Mouse (Mus musculus) CH12F3 (cell line): Measurements from ENCODE around the gene Eva1c.
"Not testable (repeated sequence)": the region's sequence is repeated elsewhere in the genome, so short reads cannot be mapped to it uniquely, and the experiment has no call there.

Source experiments
- in situ Hi-C: fragments of 300-500 bp; cut with MboI; formaldehyde crosslinking; loops from 2 replicates; pipeline ENCODE4 v1.14.3; 2020; ENCODE audit warnings: low sequenced_read_pairs

The Eva1c gene

DNA sequence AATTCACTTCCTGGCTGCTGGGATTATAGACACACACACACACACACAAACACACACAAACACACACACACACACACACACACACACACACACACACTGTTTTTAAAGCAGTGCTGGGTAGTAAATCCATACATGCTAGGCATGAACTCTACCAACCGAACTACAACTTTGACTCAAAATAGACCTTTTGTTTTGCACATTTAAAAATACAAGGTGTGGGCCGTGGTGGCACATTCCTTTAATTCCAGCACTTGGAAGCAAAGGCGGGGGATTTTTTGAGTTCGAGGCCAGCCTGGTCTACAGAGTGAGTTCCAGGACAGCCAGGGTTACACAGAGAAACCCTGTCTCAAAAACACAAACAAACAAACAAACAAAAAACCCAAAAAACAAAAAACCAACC lies 2.5 kb upstream of the Eva1c start:
- in situ Hi-C loops = not testable (repeated sequence)

DNA sequence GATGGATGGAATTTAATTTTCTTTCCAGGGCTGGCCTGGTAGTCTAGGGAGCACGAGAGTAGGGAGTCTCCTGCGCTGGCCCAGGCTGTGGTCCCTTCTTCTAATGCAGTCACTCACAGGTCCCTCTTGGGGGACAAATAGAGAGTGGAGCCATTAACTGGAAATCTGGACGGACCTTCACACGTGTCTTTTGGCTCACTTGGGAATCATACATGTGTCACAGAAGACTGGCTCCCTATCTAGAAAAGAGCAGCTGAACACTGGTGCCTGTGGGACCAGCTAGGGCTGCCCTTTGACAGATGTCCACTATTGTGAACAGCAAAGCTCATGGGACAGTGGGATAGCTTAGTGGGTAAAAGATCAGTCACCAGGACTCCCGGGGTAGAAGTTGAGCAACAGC lies 478 bp upstream of the Eva1c start:
- in situ Hi-C loops = no loop called here

GRCm38 (mm10) chr16:90827498-90827897 lies 979 bp downstream of the Eva1c start:
- in situ Hi-C loops = no loop called here

DNA sequence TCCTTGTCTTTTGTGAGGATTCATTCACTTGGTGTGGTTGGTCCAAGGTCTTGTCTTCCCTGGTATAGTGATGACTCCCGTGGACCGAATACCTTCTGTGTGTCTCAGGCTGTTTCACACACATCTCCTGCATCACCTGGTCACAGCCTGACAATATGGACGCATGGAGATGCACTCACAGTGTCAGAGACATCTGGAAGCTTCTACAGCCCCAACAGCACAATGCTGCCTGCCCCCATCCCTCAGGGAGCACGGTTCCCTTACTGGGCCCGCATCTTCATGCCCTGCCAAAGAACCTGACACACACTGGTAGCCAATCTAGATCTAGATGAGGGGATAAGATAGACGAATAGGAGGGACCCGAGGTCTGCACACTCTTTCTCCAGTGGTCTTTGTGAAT lies 2.6 kb downstream of the Eva1c start:
- in situ Hi-C loops = no loop called here

DNA sequence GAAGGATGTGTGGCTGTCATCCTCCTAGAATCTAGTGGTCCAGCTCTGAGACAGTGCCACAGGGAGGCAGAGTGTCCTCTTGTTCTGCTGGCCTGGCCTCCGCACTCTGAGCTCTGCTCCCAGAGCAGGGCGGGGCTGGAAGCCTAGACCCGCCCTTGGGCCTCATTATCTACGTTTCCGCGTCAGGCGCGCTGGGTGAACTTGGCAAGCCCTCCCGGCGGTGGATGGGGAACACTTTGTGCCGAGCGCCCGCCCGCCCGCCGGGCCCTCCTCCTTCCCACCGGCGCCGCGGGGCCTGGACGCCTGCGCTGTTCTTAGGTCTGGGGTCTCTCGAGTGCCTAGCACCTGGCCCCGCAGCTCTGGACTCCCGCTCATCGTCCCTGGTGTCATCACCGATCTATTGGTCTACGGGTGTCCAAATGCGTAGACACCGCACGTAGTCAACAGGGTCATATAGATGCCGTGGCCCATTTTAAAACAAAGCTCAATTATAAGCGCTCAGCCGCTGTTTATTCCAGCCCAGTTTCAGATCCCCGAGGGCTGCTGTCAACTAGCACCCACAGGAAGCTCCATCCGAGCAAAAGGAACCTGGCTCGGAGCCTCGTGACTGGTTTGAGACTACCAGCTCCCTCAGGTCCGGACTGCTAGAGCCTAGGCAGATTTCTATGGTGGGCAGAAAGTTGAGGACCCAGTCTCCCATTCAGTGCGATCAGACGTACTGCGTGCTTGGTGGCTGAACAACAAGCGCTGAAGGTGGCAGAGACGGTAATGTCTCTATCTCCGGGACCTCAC lies 3.6 kb downstream of the Eva1c start:
- in situ Hi-C loops = no loop called here

DNA sequence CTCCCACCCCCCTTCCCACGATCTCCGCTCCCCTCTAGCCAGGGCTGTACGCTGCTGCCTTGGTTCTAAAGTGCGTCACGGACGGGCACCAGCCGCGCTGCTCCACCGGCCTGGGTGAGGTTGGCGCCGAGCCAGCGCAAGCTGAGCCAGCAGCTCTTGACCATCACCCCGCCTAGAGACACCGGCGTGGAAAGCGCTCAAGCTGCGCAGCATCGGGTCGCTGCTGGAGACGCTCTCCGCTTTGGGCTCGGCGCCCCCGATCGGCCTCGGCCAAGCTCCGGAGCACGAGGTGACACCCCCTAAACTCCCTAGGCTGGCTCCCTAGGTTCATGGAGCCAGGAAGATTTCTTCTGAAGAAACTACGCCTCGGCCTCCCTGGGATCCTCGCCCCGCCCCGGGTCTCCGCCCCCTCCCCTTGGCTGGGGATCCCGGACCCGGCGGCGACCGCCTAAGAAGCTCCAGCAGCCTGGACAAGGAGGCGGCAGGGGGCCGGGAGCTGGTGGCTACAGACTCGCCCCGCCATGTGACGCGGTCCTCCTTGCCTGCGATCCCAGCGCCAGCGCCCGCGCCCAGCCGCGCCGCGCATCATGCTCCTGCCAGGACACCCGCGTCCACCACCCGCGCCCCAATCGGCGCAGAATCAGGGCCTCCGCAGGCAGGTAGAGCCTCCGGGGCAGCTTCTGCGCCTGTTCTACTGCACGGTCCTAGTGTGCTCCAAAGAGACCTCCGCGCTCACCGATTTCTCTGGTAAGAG lies 4.3 kb downstream of the Eva1c start:
- in situ Hi-C loops = no loop called here

DNA sequence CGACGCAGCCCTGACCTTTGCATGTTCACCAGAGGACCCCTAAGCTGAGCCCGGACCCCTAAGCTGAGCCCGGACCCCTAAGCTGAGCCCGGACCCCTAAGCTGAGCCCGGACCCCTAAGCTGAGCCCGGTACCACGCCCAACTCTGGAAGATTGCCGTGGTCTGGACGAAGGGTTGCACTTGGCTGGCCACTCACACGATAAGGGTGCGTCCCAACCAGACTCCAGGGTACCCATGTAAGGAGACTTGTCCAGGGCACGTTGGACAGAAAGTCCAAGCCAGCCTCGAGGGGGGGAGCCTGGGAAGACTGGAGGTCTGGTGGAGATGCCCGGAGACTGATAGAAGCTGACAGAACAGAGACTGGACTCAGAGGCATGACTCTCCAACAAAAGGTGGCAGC lies 5.2 kb downstream of the Eva1c start:
- in situ Hi-C loops = no loop called here

GRCm38 (mm10) chr16:90832495-90832894 lies 6.0 kb downstream of the Eva1c start:
- in situ Hi-C loops = no loop called here

- in situ Hi-C loops = no loop called here
These were observed 6.7 kb downstream of the Eva1c start for GRCm38 (mm10) chr16:90833041-90833791.

GRCm38 (mm10) chr16:90837431-90837830 lies 10.9 kb downstream of the Eva1c start:
- in situ Hi-C loops = no loop called here

DNA sequence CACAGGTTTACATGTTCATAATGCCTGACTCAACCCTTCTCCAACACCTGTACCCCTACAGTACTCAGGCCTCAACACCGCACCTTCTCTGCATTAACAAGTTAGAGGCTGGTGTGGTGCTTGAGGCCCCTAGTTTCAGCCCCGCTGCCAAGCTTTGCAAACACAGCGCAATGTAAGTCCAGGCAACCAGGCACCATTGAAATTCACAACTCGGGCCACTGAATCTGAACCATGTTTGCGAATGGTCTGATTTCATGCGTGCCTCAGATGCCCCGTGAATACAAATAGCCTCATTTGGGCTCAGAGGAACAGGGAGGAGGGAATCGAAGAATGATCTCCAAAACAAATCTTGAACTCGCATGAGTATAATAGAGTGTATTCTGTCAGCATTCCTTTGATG lies 15.6 kb downstream of the Eva1c start:
- in situ Hi-C loops = no loop called here

DNA sequence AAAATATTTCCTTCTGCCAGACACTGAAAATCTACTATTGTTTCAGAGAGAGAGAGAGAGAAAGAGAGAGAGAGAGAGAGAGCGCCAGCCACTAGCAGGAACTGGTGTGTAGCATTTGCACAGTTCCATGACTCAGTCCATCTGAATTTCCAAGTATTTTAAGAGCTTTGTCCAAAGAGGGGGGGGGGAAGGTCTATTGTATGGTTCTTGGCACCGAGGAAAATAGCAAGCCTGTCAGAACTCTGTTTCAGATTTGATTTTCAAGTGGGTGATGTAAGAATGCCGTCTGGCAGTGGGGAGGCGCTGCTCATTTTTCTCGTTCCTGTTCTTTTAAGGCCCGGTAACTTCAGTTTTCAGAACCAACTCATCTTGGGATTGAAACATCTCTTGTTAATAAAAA lies 18.5 kb downstream of the Eva1c start:
- in situ Hi-C loops = no loop called here

DNA sequence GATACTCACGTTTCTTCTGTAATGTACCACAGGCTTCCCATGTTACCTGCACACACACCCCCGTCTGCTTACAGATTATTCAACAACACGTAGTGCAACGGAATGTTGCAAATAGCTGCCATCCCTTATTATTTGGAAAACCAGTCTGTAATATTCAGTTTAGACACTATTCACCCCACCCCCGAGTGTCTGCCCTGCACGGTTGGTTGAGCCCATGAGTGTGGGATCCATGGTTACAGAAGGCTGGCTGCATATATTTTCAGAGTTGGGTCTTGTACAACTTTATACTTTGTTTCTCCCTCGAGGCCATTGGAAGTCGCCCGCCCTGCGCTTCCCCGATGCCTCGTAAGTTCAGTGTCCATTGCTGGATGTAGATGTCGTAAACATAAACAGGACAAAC lies 19.1 kb downstream of the Eva1c start:
- in situ Hi-C loops = no loop called here

- in situ Hi-C loops = no loop called here
These were observed 22.2 kb downstream of the Eva1c start for GRCm38 (mm10) chr16:90848697-90849096.

DNA sequence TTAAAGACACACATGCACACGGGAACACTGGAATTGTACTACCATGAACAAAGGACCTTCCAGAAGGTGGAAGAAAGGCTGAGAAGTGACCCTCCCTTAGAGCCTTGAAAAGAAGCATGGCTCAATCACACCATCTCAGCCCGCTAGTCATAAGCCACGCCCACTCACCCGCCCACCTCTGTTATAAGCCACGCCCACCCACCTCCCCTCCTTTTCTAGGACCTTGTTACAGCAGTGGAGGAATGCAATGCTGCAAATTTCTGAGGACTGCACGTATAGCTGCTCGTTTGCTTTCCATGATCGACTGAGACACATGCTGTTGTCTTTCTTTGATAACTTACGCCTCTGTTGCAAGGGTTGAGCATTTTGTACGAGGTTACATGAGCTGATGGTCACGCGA lies 22.7 kb downstream of the Eva1c start:
- in situ Hi-C loops = no loop called here

DNA sequence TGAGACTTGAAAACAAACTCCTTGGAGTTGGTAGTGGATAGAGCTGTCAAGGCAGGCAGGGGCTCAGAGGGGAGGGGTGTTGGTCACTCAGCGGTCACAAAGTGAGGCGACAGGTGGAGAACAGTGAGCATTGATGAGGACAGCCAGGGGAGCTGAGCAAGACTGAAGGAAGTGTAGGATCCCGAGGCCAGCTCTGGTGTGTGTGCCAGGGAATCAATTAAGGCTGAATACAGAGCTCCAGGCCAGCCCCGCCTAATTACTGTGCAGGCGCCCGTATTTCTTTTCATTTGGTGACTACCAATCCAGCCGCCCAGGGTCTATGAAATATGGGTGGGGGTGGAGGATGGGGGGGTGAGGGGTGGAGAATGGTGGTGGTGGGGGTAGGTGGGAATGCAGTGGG lies 24.4 kb downstream of the Eva1c start:
- in situ Hi-C loops = no loop called here

DNA sequence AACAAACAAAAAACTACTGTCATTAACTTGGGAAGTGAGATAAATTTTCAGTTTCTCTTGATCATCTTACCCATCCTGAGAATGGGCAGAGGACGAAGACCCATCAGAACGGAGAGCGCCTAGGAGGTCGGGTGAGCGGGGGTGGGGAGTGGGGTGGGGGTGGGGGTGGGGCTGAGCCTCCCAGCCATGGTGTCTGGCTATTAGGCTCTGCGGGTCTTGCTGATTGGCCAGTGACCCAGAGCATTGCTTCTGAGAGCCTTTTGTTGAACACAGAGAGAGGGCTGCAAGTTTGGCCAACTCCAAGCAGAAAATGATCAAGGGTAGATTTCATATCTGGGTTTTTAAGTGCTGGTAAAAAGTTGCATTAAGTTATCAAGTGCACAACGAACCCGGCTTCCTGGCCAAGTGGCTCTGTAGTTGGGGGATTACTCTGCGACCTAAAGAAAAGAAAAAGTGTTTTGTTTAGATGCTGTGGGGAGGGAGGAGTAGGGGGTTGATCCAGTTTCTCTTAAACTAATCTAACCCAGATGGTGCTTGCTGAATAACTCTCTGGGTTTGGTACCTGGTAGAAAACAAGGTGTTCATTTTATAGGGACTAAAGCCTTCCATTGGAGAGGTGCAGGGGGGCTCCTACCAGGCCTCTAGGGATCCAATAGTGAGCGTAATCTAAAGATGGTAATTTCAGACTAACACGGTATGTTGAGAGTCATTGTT lies 25.3 kb downstream of the Eva1c start:
- in situ Hi-C loops = no loop called here

DNA sequence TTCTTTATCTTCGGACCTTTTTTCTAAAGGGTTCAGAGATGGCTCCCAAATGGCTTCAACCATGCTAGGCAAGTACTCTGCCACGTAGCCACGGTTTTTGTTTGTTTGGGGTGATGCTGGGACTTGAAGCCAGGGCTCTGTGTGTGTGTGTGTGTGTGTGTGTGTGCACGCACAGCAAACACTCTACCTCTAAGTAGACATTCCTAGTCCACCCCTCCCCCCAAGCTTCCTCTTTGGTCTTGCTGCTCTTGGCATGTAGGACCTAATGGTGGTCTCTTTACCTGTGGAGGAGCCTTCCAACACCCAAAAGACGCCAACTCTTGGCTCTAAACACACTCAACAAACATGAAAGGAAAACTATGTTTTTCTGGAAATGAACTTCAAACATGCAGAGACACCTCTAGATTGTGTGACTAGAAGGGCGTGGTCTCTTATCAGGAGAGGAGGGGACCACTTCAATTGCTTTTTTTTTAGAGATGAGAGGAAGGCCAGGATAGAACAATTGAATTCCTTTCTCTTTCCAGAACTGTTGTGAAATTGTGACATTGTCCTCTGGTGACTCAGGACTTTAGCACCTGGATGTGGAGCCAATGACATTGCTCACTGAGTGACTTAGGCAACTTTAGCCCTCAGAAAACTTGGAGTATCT lies 30.2 kb downstream of the Eva1c start:
- in situ Hi-C loops = no loop called here

- in situ Hi-C loops = no loop called here
These were observed 31.7 kb downstream of the Eva1c start for GRCm38 (mm10) chr16:90858206-90858605.

DNA sequence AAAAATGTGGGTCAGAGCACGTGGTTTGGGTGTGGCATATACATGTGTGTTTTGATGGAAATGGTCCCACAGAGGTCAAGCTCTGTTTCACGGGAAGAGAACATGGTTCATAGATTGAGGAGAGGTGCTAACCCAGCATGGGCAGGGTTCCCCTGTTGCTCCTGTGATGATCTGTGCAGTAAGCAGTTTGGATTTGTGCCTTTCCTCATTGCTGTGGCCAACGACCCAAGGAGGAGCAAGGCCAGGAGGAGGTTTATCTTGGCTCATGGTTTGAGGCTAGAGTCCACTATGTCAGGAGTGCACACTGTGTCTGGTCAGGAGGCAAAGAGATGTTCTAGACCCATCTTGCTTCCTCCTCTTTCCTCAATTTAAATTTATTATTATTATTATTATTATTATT lies 36.5 kb downstream of the Eva1c start:
- in situ Hi-C loops = no loop called here
